Mouse (Mus musculus) heart, adult 8-10 months (tissue): ENCODE data around the gene Ugt2b38. TPM values are rescaled to one million over a fixed set of nuclear protein-coding genes. Genes with fewer than 3 reads are reported as not detected.
"Not testable (repeated sequence)": the region's sequence is repeated elsewhere in the genome, so short reads cannot be mapped to it uniquely, and the experiment has no call there.

Source experiments
- DNase-seq: peaks from one replicate; pipeline ENCODE4 v3.0.0; 2022; ENCODE audit warnings: low spot score
- total RNA-seq, 4 experiments: library from RNA; stranded (reverse); gene quantifications; 2 replicates each; pipeline ENCODE4 v1.2.4; 2022

Gene Ugt2b38
- total RNA-seq, result not detected

- DNase-seq, result not testable (repeated sequence)
These were observed at the start of gene Ugt2b38 for GRCm38 (mm10) chr5:87424041-87424440. Gene Ugt2b38 (minus strand): TSS chr5:87424203.

DNA sequence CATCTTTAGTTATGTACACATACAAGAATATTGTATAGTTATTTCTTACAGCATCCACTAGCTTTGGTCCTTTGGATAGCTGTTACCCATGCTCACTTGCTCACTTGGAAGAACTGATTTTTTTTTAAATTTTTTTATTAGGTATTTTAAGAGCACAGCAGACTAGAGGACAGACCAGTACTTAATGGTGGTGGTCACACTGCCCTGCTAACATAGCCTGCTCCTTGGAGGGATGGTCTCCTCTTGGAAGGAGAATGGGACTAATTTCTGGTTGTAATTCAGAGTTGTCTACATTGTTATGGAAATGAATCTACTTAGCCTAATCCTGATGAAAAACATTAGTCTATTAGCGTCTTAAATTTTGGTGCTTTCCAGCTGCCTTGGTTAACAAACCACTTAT is 34.8 kb upstream of the Ugt2b38 start:
- DNase-seq, result no peak

- DNase-seq, result no peak
These were observed 33.7 kb upstream of the Ugt2b38 start for GRCm38 (mm10) chr5:87457701-87458100.

DNA sequence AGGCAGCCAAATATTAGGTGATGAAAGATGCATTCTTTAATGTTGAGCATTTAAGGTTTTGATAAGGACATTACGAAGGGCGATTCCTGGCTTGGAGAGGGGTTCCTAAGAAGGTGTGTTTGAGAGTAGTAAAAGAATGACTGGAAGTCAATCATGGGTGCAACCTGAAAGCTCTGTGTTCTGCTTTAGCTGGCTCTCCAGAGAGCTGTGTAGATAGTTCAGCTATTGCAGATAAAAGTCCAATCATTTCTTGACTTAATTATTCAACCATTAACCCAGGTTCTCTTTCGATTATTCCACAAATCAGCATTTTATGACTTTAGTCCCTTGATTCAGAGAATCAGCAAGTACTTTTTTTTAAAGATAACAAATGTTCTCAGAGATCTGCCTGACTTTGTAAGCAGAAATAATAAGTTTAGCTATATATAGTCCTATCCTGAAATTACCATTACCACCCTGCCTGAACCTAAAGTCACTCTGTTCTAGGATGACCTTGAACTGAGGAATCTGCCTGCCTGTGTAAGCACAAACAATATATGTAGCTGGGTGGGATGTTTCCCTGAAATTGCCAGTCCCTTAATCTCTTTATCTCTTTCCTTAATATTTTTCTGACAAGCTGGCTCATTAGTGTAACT is 32.3 kb upstream of the Ugt2b38 start:
- DNase-seq, result no peak

DNA sequence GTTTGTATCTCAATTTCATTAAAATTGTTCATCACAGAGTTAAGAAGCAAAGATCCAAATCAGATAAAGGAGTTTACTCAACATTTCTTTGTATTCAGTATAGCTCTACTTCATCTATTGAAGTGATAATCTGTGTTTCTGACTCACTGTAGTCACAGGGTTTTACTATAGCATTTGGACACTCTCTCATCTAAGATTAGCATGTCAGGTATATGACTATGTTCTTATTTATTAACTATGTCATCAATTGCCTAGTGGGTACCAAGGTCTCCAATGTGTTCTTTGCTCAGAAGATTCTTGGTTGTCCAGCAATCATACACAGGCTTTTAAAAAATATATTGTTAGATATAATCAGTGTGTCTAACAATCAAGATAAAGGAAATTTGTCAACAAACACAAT is 31.5 kb upstream of the Ugt2b38 start:
- DNase-seq, result no peak

DNA sequence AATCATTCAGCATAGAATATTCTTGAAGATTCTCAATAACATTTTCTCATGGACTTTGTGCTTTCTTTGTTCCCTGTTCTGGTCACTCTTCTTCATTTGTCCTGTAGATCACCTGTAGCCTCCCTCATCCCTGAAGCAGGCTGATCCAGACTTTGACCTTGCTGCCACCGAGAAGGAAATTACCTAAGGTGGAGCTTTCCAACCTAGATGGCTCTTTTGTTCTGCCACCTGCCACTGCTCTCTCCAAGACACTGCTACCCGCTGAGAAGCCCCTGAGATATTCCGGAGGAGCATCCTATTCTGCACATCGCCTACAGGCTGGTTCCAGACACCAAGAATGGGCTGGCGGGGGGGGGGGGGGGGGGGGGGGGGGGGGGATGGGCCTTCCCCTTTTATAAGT is 28.5 kb upstream of the Ugt2b38 start:
- DNase-seq, result not testable (repeated sequence)

DNA sequence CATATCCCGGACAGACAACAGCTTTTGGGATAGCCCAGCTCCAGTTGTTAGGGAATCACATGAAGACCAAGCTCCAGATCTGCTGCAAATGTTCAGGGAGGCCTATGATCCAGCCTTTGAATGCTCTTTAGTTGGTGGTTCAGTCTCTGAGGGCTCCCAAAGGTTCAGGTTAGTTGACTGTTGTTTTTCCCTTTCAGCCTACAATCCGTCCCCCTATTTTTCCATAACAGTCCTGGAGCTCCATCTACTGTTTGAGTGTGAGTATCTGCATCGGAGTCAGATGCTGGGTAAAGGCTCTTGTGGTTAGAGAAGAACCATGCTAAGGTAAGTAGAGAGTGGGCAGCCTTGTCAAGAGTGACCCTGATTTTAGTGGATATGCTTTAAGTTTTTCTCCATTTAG is 12.3 kb upstream of the Ugt2b38 start:
- no peak for DNase-seq

- DNase-seq, result no peak
These were observed 1.7 kb upstream of the Ugt2b38 start for GRCm38 (mm10) chr5:87425676-87426075.

GRCm38 (mm10) chr5:87396968-87397367 is 27.0 kb downstream of the Ugt2b38 start:
- no peak for DNase-seq

GRCm38 (mm10) chr5:87390818-87391217 is 33.2 kb downstream of the Ugt2b38 start:
- no peak for DNase-seq

- DNase-seq, result no peak
These were observed 43.8 kb downstream of the Ugt2b38 start for GRCm38 (mm10) chr5:87380234-87380633.

- no peak for DNase-seq
These were observed 44.2 kb downstream of the Ugt2b38 start for GRCm38 (mm10) chr5:87379825-87380224.

DNA sequence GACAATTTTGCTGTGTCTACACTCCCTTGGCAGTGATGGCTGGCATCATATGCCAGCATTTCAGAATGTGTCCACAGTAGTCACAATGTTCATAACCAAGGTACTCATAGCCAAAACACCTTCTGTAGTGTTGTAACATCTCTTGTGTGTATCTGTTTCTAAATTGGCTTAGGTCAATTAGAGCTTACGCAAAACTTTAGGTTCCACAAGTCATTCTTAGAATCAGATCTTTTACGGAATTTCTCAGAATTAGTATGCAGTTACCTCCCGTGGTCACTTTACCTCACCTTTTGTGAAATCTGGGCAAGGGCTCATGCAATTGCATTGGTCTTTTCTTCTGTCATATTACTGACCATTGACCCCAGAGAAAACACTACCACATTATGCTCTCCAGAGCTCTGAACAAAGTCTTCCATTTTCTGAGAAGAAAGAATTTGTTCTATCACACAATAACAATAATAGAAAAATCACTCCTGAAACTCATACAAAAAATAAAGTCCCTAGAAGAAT is 48.1 kb downstream of the Ugt2b38 start:
- DNase-seq, result no peak

DNA sequence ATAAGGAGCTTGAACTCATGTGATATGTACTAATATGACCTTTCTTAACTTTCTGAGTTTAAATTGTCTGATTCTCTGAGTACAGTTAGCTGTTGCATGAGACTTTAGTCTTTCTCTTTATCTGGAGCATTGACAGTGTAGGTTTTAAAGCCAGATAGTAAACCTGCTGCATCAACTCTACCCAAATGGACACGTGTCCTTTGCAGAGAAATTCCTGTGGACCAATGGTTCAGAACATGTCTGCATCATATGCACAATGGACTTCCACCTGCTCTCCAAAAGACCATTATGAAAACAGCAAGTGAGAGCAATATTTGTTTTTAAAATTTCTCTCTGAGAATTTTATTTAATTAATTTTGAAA is 50.5 kb downstream of the Ugt2b38 start:
- no peak for DNase-seq

- DNase-seq, result not testable (repeated sequence)
These were observed 51.1 kb downstream of the Ugt2b38 start for GRCm38 (mm10) chr5:87372788-87373501.

Other genes with a start within 250 kb of the Ugt2b38 start
- gene Ugt2b37, start 169.4 kb downstream of the Ugt2b38 start, total RNA-seq, result not detected
- gene Ugt2a3, start 87.0 kb downstream of the Ugt2b38 start, total RNA-seq, result not detected
- gene Ugt2a2, start 58.1 kb upstream of the Ugt2b38 start, total RNA-seq, result not detected
- gene Gm43638, start 62.6 kb upstream of the Ugt2b38 start, total RNA-seq, result not detected
- gene Ugt2a1, start 66.7 kb upstream of the Ugt2b38 start, total RNA-seq, result not detected
- not detected for gene Sult1b1, start 114.0 kb upstream of the Ugt2b38 start, total RNA-seq
- gene Sult1d1, start 144.8 kb upstream of the Ugt2b38 start, total RNA-seq, result under 1 TPM in 1 of 4 experiments, not detected in 3; 0.29 TPM
- under 1 TPM in 2 of 4 experiments, not detected in 2; 0.23 to 0.25 TPM for gene Sult1e1, start 167.4 kb upstream of the Ugt2b38 start, total RNA-seq
- gene Csn1s1, start 242.0 kb upstream of the Ugt2b38 start, total RNA-seq, result not detected